Mouse (Mus musculus) v-Abl transformed pro-B cells (cell line): ENCODE results near the gene Dock4.

Experiments
- in situ Hi-C, 2 experiments: fragments of 400-800 bp; cut with MboI; formaldehyde crosslinking; loops; one replicate each; pipeline ENCODE4 v1.15.1; 2025; ENCODE audit not compliant: unreplicated experiment in 2 of 2

Dock4 gene

GRCm38 (mm10) chr12:40622926-40623325 is 177.2 kb downstream of the Dock4 start:
- in situ Hi-C loops = no loop called here

- in situ Hi-C loops = no loop called here
Measured at GRCm38 (mm10) chr12:40626521-40626920, 180.8 kb downstream of the Dock4 start.

- in situ Hi-C loops = no loop called here
Measured at GRCm38 (mm10) chr12:40633242-40633641, 187.5 kb downstream of the Dock4 start.

GRCm38 (mm10) chr12:40634169-40634568 is 188.4 kb downstream of the Dock4 start:
- in situ Hi-C loops = no loop called here

- in situ Hi-C loops = no loop called here
Measured at GRCm38 (mm10) chr12:40635991-40636390, 190.2 kb downstream of the Dock4 start.

- in situ Hi-C loops = no loop called here
Measured at GRCm38 (mm10) chr12:40637427-40637826, 191.7 kb downstream of the Dock4 start.

- in situ Hi-C loops = no loop called here
Measured at GRCm38 (mm10) chr12:40645869-40646268, 200.1 kb downstream of the Dock4 start.

GRCm38 (mm10) chr12:40654312-40654711 is 208.6 kb downstream of the Dock4 start:
- in situ Hi-C loops = no loop called here

GRCm38 (mm10) chr12:40655861-40656260 is 210.1 kb downstream of the Dock4 start:
- in situ Hi-C loops = no loop called here

GRCm38 (mm10) chr12:40656438-40656837 is 210.7 kb downstream of the Dock4 start:
- in situ Hi-C loops = no loop called here

- in situ Hi-C loops = no loop called here
Measured at GRCm38 (mm10) chr12:40657229-40657885, 211.6 kb downstream of the Dock4 start.

GRCm38 (mm10) chr12:40659689-40660088 is 213.9 kb downstream of the Dock4 start:
- in situ Hi-C loops = no loop called here

GRCm38 (mm10) chr12:40669460-40669859 is 223.7 kb downstream of the Dock4 start:
- in situ Hi-C loops = no loop called here

GRCm38 (mm10) chr12:40670766-40671165 is 225.0 kb downstream of the Dock4 start:
- in situ Hi-C loops = no loop called here

- in situ Hi-C loops = loop anchor here in 1 of 2 experiments (5.0 to 25.0 kb wide), 5 partner anchors 133 to 1167 kb away; no protein-coding TSS in a partner anchor
Measured at GRCm38 (mm10) chr12:40679713-40680112, 234.0 kb downstream of the Dock4 start.

GRCm38 (mm10) chr12:40680551-40680950 is 234.8 kb downstream of the Dock4 start:
- in situ Hi-C loops = loop anchor here in 1 of 2 experiments (5.0 to 25.0 kb wide), 5 partner anchors 132 to 1168 kb away; no protein-coding TSS in a partner anchor

GRCm38 (mm10) chr12:40691444-40691843 is 245.7 kb downstream of the Dock4 start:
- in situ Hi-C loops = loop anchor here in 1 of 2 experiments (25.0 kb wide), 1 partner anchor 1179 kb away; no protein-coding TSS in a partner anchor

- in situ Hi-C loops = loop anchor here in 1 of 2 experiments (25.0 kb wide), 1 partner anchor 1182 kb away; no protein-coding TSS in a partner anchor
Measured at GRCm38 (mm10) chr12:40694082-40694721, 248.4 kb downstream of the Dock4 start.

GRCm38 (mm10) chr12:40698330-40698729 is 252.6 kb downstream of the Dock4 start:
- in situ Hi-C loops = loop anchor here in 1 of 2 experiments (25.0 kb wide), 1 partner anchor 1186 kb away; no protein-coding TSS in a partner anchor

- in situ Hi-C loops = no loop called here
Measured at GRCm38 (mm10) chr12:40702233-40702792, 256.6 kb downstream of the Dock4 start.

- in situ Hi-C loops = no loop called here
Measured at GRCm38 (mm10) chr12:40704296-40704695, 258.5 kb downstream of the Dock4 start.
